Mouse (Mus musculus) MEL (cell line): ENCODE measurements around the gene Dhx15. TPM values are rescaled to one million over a fixed set of nuclear protein-coding genes. Genes with fewer than 3 reads are reported as not detected.

Experiments used
- DNase-seq: peaks from one replicate; pipeline ENCODE4 v3.0.0; 2011; ENCODE audit warnings: low read depth, low spot score
- H3K27ac ChIP-seq: 2 replicates; pipeline ENCODE4 v1.5.1; 2012; ENCODE audit warnings: low read depth, mild to moderate bottlenecking, control low read depth, low read length, moderate library complexity; ENCODE audit not compliant: control insufficient read depth
- H3K27me3 ChIP-seq, 2 experiments: fragments of 150-350 bp in 1 of 2; sonication (generic) in 1 of 2; 2 replicates each; pipeline ENCODE4 v1.6.1; 2012; ENCODE audit warnings: low read length in 2 of 2, mild to moderate bottlenecking in 2 of 2, improper control_type of control experiment in 1 of 2, moderate library complexity in 1 of 2; ENCODE audit not compliant: insufficient read depth in 2 of 2, control insufficient read depth in 1 of 2
- H3K36me3 ChIP-seq, 2 experiments: 2 replicates each; pipeline ENCODE4 v1.6.1; 2012 to 2014; ENCODE audit warnings: low read length in 2 of 2, improper control_type of control experiment in 1 of 2, inconsistent platforms in 1 of 2, mild to moderate bottlenecking in 1 of 2; ENCODE audit not compliant: insufficient read depth in 2 of 2, control insufficient read depth in 1 of 2
- H3K4me1 ChIP-seq, 2 experiments: fragments of 150-350 bp in 1 of 2; sonication (generic) in 1 of 2; 2 replicates each; pipeline ENCODE4 v1.6.1; 2012; ENCODE audit warnings: low read length in 2 of 2, improper control_type of control experiment in 1 of 2, mild to moderate bottlenecking in 1 of 2; ENCODE audit not compliant: insufficient read depth in 2 of 2, control insufficient read depth in 1 of 2
- H3K4me3 ChIP-seq, 2 experiments: fragments of 150-350 bp in 1 of 2; sonication (generic) in 1 of 2; 2 replicates each; pipeline ENCODE4 v1.5.1; 2012; ENCODE audit warnings: low read depth in 2 of 2, low read length in 2 of 2, mild to moderate bottlenecking in 2 of 2, moderate library complexity in 2 of 2, control low read depth in 1 of 2, improper control_type of control experiment in 1 of 2; ENCODE audit not compliant: control insufficient read depth in 1 of 2, insufficient read depth in 1 of 2
- H3K79me2 ChIP-seq: 2 replicates; pipeline ENCODE4 v1.6.1; 2012; ENCODE audit warnings: mild to moderate bottlenecking, low read length, moderate library complexity; ENCODE audit not compliant: control insufficient read depth, poor library complexity, insufficient read depth
- H3K9ac ChIP-seq: 2 replicates; pipeline ENCODE4 v1.6.1; 2012; ENCODE audit warnings: low read depth, mild to moderate bottlenecking, control low read depth, low read length, moderate library complexity; ENCODE audit not compliant: control insufficient read depth, poor library complexity, severe bottlenecking
- H3K9me3 ChIP-seq: fragments of 150-350 bp; sonication (generic); replicated peaks from 2 replicates; pipeline ENCODE4 v1.6.1; 2012; ENCODE audit warnings: mild to moderate bottlenecking, low read length, improper control_type of control experiment, moderate library complexity; ENCODE audit not compliant: insufficient read depth
- BHLHE40 ChIP-seq: IDR thresholded peaks from 2 replicates; pipeline ENCODE4 v1.6.1; 2012; ENCODE audit warnings: low read depth, mild to moderate bottlenecking, inconsistent platforms, low read length, improper control_type of control experiment, borderline replicate concordance
- CHD1 ChIP-seq: IDR thresholded peaks from 2 replicates; pipeline ENCODE4 v1.6.1; 2012; ENCODE audit warnings: low read depth, mild to moderate bottlenecking, inconsistent platforms, low read length, improper control_type of control experiment
- ETS1 ChIP-seq: IDR thresholded peaks from 2 replicates; pipeline ENCODE4 v1.6.1; 2012; ENCODE audit warnings: low read depth, mild to moderate bottlenecking, inconsistent platforms, low read length, improper control_type of control experiment, moderate library complexity
- GABPA ChIP-seq: IDR thresholded peaks from 2 replicates; pipeline ENCODE4 v1.6.1; 2012; ENCODE audit warnings: low read depth, mild to moderate bottlenecking, inconsistent platforms, low read length, improper control_type of control experiment, moderate library complexity
- HCFC1 ChIP-seq: IDR thresholded peaks from 2 replicates; pipeline ENCODE4 v1.6.1; 2012; ENCODE audit warnings: low read depth, mild to moderate bottlenecking, inconsistent platforms, low read length, improper control_type of control experiment, moderate library complexity
- JUND ChIP-seq: IDR thresholded peaks from 2 replicates; pipeline ENCODE4 v1.6.1; 2011; ENCODE audit warnings: low read depth, mild to moderate bottlenecking, improper control_type of control experiment, low read length
- MAFK ChIP-seq: IDR thresholded peaks from 2 replicates; pipeline ENCODE4 v1.6.1; 2011; ENCODE audit warnings: low read depth, mild to moderate bottlenecking, low read length, improper control_type of control experiment, borderline replicate concordance
- MAX ChIP-seq: IDR thresholded peaks from 2 replicates; pipeline ENCODE4 v1.6.1; 2011; ENCODE audit warnings: low read length, improper control_type of control experiment
- MYC ChIP-seq: IDR thresholded peaks from 2 replicates; pipeline ENCODE4 v1.6.1; 2011; ENCODE audit warnings: low read depth, mild to moderate bottlenecking, low read length, improper control_type of control experiment, moderate library complexity
- NRF1 ChIP-seq: IDR thresholded peaks from 2 replicates; pipeline ENCODE4 v1.6.1; 2014; ENCODE audit warnings: low read depth, mild to moderate bottlenecking, inconsistent platforms, low read length, improper control_type of control experiment, moderate library complexity; ENCODE audit not compliant: poor library complexity, insufficient read depth, severe bottlenecking
- POLR2A ChIP-seq, 2 experiments: IDR thresholded peaks; 2 replicates each; pipeline ENCODE4 v1.6.1; 2011 to 2012; ENCODE audit warnings: low read length in 2 of 2, mild to moderate bottlenecking in 2 of 2, control low read depth in 1 of 2, improper control_type of control experiment in 1 of 2, low read depth in 1 of 2, moderate library complexity in 1 of 2; ENCODE audit not compliant: control insufficient read depth in 1 of 2, insufficient read depth in 1 of 2, poor library complexity in 1 of 2
- RAD21 ChIP-seq: IDR thresholded peaks from 2 replicates; pipeline ENCODE4 v1.6.1; 2011; ENCODE audit warnings: mild to moderate bottlenecking, low read depth, low read length, improper control_type of control experiment
- RCOR1 ChIP-seq: IDR thresholded peaks from 2 replicates; pipeline ENCODE4 v1.6.1; 2012; ENCODE audit warnings: low read depth, mild to moderate bottlenecking, inconsistent platforms, low read length, improper control_type of control experiment
- SMC3 ChIP-seq: IDR thresholded peaks from 2 replicates; pipeline ENCODE4 v1.6.1; 2011; ENCODE audit warnings: low read depth, low read length, improper control_type of control experiment
- TAL1 ChIP-seq: IDR thresholded peaks from 2 replicates; pipeline ENCODE4 v1.6.1; 2012; ENCODE audit warnings: mild to moderate bottlenecking, inconsistent platforms, low read length, moderate library complexity, mixed read lengths
- TCF12 ChIP-seq: IDR thresholded peaks from 2 replicates; pipeline ENCODE4 v1.6.1; 2014; ENCODE audit warnings: low read depth, mild to moderate bottlenecking, inconsistent platforms, low read length, improper control_type of control experiment, moderate library complexity
- UBTF ChIP-seq: IDR thresholded peaks from 2 replicates; pipeline ENCODE4 v1.6.1; 2012; ENCODE audit warnings: low read depth, mild to moderate bottlenecking, inconsistent platforms, low read length, improper control_type of control experiment, moderate library complexity, borderline replicate concordance; ENCODE audit not compliant: insufficient read depth
- USF2 ChIP-seq, 2 experiments: IDR thresholded peaks; 2 replicates each; pipeline ENCODE4 v1.6.1; 2011 to 2012; ENCODE audit warnings: improper control_type of control experiment in 2 of 2, low read length in 2 of 2, borderline replicate concordance in 1 of 2, inconsistent platforms in 1 of 2, low read depth in 1 of 2, mild to moderate bottlenecking in 1 of 2; ENCODE audit not compliant: insufficient read depth in 1 of 2
- polyA plus RNA-seq, 2 experiments: library from polyadenylated mRNA; stranded (reverse) in 1 of 2; unstranded in 1 of 2; fragments of >175 nt in 1 of 2; fragments of >200 nt in 1 of 2; gene quantifications; 2 replicates each; pipeline versions ENCODE4 v1.2.1 to v1.2.4; 2012; ENCODE audit warnings: low replicate concordance in 2 of 2, low read depth in 1 of 2; ENCODE audit not compliant: insufficient read length in 2 of 2, insufficient read depth in 1 of 2, missing spikeins in 1 of 2
- total RNA-seq: library from RNA; depleted of rRNA; stranded (reverse); fragments of 300-350 nt; gene quantifications from 2 replicates; pipeline ENCODE4 v1.2.3, GENCODE M21; 2012

The Dhx15 gene
- total and polyA plus RNA-seq, 3 experiments = 153 to 348 (median 309) TPM

GRCm38 (mm10) chr5:52113851-52114731 is 76.2 kb downstream of the Dhx15 start:
- no peak overlapping the region for H3K27ac ChIP-seq
- no peak overlapping the region for H3K9ac ChIP-seq
- TF ChIP-seq HCFC1 (no peak), POLR2A (IDR thresholded peaks at IDR 0.05; ENCODE audit: control insufficient read depth in 1 of 2, insufficient read depth in 1 of 2, low read depth in 1 of 2, low read length in 2 of 2, poor library complexity in 1 of 2) (no peak), NRF1 (no peak), JUND (no peak), MAX (no peak), GABPA (no peak), SMC3 (no peak), BHLHE40 (no peak), TAL1 (no peak), CHD1 (no peak), RAD21 (no peak), UBTF (no peak), RCOR1 (no peak), ETS1 (no peak), MAFK (no peak), USF2 (IDR thresholded peaks at IDR 0.05; ENCODE audit: borderline replicate concordance in 1 of 2, insufficient read depth in 1 of 2, low read depth in 1 of 2, low read length in 2 of 2) (no peak), TCF12 (no peak), MYC (no peak)
- TF ChIP-seq, all 39 proteins: peak for 0
- Histone ChIP-seq H3K4me3 (no peak overlapping the region), H3K9me3 (no peaks in the 10 kb centered on the region), H3K27me3 (no peaks in the 10 kb centered on the region), H3K36me3 (no peaks in the 10 kb centered on the region), H3K4me1 (no peaks in the 10 kb centered on the region), H3K79me2 (no peaks in the 10 kb centered on the region)
- DNase-seq = no peak
